Mouse (Mus musculus) right cerebral cortex, postnatal 25 days (tissue): ENCODE data around the gene Lyg1.
"Not testable (repeated sequence)": the region's sequence is repeated elsewhere in the genome, so short reads cannot be mapped to it uniquely, and the experiment has no call there.

Source experiments
- DNase-seq: peaks from one replicate; pipeline ENCODE4 v3.0.0; 2022

The Lyg1 gene

DNA sequence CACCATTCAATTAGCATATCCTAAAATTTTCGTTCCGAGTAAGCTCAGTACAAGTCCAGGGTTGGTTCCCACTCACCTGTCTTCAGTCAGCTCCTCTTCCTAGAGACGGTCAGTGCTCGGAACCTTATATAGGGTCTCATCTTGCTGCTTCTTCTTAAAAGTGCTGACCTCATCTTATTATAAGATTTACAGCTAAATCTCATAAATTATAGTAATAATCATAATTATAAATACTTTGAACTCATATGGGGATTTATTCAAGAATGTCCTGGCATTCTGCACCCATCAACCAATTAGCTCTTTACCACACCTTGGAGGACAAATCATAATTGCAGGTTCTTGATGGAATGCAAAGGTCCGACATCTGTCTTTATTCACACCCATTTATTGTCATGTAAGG, at the start of gene Lyg1:
Gene Lyg1 (minus strand): TSS at position 101 of the 400 bp plus-strand sequence.
- DNase-seq: no peak

DNA sequence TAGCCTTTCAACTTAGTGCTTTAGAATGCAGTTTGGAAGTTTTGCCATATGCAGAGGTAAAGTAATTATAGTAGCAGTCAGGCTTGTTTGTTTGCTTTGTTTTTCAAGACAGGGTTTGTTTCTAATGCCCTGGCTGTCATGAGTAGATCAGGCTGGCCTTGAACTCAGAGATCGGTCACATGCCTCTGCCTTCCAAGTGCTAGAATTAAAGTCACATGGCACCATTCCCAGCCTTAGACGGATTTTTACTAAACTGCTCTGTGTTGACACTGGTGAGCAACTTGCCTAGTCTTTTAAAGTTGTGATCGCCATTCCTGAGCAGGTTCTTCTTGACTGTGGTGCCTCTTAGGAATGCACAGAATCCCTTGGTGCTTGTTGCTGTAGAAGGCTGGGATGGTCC, 49.2 kb upstream of the Lyg1 start:
- DNase-seq: no peak

DNA sequence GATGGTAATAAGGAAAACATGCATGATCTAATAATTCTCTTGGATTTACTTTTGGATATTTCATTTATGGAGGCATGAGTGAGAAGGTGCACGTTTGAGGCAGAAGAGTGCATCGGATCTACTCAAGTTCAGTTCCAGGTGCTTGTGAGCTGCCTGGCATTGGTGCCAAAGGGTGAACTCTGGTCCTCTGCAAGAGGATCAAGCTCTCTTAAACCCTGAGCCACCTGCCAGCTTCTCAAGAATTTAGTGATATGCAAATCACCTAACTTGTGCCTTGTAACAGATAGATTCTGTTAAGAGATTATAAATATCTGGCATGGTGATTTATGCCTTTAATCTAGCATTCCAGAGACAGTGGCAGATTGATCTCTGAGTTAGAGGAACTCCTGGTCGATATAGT, 45.5 kb upstream of the Lyg1 start:
- DNase-seq: no peak

DNA sequence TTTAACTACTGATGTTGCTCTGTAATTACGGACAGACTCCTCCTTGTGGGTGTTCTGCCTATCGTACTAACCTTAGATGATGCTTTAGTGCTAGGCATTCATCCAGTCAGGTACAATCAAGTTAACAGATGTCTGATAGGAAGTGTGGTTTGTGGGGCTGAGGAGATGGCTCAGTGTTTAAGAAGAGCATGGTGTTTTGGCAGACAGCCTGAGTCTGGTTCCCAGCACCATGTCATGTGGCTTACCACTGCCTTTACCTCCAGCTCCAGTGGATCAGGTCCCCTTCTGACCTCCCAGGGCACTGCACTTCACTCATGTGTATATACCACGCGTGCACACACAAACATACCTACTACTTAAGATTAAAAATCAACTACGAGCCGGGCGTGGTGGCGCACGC, 44.4 kb upstream of the Lyg1 start:
- no peak for DNase-seq

DNA sequence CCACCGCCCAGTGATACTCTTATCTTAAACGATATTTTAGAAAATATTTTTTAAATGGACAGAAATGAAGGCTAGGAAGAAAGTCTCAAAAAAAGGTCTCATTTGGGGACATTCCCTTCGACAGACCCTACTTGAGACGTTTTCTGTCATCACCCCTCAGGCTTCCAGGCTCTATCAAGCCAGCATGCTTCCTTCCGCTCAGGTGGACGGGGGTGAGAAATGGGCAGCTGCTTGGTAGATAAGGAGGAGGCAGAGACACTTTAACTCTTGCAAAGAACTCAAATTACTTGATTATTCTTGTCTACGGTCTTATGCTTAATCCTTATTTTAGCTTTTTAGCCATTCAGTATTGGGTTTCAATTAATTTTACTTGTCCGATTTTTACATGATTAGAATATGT, 43.3 kb upstream of the Lyg1 start:
- no peak for DNase-seq

DNA sequence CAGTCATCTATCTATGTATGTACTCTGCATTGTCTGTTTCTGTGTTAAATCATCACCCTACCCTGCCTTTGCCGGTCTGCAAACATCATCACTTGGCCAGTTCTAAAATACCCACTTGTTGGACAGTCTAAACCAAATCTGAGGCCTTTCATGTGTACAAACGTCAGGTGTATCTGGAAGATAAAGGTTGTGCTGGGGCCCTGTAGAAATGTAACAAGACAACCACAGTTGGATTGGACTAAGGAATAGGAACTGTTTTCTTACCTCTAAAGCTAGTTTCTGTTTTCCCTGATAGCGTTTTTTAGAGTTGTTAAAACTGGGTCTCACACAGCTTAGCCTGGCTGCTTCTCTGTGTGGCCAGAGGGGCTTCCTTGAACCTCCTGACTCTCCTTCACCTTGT, 42.0 kb upstream of the Lyg1 start:
- DNase-seq: no peak

DNA sequence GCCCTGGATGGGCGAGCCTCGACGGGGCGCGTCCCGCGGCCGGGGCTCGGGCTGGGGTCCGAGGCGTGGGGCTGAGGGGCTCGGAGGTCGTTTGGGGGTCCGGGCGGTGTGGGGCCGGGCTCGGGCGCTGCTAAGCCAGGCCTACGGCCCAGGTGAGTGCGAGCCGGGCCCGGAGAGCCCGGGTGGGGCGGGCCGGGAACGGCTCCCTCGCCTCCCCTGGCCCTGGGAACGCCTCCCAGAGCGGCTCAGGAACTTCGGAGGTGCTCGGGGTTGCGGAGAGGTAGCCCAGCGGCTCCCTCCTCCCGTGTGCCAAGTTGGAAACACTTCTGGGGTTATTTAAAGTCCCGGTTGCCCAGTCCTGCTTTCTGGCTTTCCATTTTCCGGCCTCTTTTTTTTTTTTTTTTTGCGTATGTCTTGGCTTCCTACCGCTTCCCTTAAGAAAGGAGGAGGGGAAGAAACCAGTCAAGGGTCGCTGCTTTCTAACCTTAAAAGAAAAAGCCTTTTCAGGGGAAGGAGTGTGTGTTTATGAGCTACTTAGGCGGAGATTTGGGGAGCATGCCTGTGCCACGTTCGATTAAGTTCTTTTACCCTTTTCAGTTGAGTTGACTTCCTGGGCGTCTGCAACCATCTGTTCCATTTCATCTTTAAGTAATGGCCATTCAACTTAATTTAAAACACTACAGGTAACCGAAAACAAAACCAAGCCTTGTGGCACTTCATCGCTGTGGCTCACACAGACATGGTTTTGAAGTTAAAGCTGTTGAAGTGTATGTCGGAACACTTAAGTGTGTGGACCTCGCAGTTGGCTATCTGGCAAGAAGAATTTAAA, 41.0 kb upstream of the Lyg1 start:
- DNase-seq: no peak

DNA sequence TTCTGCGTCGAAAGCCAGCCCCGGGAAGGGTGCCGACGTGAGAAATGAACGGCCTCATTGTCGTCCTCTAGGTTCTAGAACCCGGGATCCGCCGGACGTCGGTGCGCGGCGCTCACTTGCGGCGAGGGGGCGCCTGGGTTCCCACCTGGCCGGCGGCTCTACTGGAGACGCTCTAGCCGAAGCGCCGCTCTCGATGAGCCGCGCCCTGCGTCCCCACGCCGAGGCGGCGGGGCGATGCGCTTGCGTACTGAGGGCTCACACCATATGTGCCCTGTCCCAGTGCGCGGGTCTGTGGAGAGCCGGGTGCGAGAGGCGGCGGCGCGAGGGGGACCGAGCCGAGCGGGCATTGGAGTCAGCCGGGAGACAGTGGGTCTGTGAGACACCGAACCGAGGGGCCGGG, 40.3 kb upstream of the Lyg1 start, which contains the start of the genes Txndc9 and Eif5b:
Gene Txndc9 (minus strand): TSS at position 27 of the 400 bp plus-strand sequence.
Gene Eif5b (plus strand): TSS at position 144 of the 400 bp plus-strand sequence.
- peak; percentile 97 for DNase-seq

DNA sequence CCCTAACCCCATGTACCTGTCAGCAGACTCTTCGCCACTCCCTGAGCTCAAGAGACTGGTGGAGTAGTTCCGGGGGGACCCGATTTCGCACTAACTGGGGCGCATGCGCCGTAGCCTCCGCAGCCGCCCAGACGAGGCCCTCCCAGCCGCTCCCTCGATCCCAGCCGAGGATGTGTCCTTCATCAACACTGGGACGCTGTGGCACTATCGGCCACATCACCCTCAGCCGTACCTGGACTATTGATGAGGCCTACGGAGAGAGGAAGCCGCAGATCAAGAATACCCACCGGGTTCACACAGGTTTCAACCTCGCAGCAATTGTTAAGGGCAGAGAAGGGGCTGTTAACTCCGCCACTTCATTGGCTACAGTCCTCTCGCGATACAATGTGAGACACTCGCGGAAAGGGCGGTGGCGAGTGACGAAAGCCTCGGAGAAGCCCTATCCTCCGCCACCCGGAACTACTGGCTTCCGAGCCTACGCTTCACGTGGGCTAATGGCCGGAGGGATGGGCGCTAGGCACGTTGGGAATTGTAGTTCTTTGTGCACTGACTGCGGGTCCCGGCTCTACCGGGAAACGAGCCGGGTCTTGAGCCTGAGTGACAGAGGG, 39.4 kb upstream of the Lyg1 start:
- peak; percentile 99 for DNase-seq

DNA sequence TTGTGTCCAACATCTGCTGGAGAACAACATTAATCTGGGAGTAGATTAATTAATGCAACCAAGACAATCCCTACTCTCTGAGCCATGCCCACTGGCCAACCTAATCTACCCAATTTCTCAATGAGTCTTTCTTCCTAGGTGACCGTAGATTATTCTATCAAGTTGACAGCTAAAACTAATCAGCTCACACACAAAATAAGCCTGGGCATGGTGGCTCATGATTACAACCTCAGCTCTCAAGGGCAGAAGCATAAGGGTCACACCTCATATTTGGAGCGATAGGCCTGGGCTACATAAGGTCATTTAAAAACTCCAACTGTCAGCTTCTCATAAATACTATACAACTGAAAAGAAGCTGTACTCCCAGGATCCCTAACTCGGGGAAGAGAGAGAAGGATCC, 38.7 kb upstream of the Lyg1 start:
- no peak for DNase-seq

DNA sequence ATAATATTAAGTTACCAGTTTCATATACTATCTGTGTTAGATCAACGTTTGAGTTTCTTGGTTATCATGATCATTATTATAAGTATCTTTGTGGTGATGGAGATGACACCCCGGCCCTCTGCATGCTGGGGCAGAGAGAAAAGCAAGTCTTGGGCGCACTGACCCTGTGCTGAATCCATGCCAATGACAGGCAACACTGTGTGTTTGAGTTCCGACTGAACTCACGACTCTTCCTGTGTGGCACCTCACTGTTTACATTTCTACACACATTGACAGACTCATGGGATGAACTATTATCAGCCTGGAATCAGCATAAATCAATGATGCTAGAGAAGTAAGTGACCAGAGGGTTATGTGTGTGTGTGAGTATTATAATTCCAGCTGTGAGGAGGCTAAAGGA, 30.3 kb upstream of the Lyg1 start:
- DNase-seq: no peak

DNA sequence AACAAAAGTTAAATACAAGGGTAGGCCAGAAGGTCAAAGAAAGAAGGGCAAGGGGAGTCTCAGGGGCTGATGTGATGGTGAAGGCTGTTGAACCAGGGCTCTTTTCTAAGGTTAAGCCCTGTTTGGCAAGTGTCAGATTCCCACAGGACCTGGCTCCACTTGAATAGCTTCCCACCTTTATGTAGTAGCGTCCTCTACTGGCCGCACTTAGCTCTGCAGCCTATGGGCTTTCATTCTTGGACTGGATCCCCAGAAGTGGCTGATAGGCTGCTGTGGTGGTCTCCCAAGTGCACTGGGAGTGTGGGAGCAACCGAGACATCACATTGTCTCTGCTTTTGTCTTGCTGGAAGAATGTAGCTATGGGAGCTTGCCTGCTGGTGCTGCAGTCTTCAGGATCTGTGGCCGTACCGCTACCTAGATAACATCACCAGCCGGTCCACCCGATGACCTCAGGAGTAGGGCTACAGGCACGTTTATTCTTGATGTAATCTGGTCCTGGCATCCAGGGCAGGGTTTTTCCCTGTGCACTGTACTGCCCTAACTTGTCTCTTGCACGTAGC, 28.3 kb upstream of the Lyg1 start:
- no peak for DNase-seq

DNA sequence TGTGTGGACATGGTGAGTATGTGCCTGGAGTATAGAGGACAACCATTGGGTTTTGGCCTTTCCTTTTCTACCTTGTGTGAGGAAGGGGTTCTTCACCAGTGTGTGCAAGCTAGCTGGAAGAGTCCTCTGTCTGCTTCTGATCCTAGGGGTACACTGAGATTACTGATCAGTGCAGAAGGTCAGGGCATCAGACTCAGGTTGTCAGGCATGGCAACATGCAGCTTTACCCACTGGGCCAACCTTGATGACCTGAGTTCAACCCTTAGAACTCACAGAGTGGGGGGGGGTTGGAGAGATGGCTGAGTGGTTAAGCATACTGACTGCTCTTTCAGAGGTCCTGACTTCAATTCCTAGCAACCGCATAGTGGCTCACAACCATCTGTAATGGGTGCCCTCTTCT, 26.8 kb upstream of the Lyg1 start:
- DNase-seq: no peak

DNA sequence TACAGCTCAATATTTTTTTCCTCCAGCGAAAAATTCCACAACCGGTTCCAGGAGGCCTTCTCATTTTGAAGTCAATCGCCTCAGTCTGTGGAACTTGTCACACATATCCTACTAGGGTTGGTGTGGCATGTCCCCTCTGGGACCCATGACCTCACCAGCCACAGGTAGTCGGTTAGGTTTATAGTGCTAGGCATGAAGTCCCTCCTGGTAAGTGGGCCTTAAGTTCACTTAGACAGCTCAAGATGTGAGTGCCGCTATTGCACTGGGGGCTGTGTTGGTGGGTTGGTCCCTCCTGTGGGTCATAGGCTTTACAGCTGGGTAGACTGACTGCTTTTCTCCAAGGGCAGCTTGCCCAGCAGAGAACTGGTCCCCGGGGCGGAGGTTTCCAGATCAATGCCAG, 19.7 kb upstream of the Lyg1 start:
- no peak for DNase-seq

DNA sequence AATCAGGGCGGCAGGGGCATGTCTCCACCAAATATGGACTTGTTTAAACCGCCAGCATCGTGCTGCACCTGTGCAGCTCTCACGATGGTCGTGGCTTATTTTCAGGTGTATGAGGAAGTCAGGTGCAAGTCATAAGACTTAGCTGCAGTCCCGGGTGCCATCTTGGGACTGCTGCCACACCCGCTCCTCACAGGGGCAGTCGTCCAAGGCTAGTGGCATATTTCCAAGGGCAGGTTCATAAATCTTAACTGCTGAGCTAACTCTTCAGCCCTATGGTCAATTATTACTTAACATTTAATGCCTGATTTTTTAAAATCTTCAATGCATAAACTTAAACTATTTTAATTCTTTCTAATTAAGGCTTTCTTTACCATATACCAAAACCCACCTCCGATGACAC, 19.1 kb upstream of the Lyg1 start:
- not testable (repeated sequence) for DNase-seq

DNA sequence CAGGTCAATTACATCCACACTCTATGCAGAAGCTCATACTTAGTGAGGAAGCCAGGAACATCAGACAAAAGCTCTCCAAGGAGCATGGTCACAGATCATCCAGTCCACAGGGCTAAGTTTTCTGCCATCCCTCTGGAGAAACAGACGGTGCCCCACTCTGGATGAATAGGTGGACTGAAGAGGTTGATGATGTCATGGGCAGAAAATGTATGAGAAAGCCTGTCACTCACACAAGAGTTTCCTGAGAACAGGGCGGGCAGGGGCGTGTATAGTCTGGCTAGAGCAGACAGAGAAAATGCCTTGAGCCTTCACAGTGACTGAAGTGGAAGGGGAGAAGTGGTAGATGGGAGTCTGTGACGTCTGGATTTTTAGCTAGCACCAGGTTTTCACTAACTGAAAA, 14.0 kb upstream of the Lyg1 start:
- no peak for DNase-seq

DNA sequence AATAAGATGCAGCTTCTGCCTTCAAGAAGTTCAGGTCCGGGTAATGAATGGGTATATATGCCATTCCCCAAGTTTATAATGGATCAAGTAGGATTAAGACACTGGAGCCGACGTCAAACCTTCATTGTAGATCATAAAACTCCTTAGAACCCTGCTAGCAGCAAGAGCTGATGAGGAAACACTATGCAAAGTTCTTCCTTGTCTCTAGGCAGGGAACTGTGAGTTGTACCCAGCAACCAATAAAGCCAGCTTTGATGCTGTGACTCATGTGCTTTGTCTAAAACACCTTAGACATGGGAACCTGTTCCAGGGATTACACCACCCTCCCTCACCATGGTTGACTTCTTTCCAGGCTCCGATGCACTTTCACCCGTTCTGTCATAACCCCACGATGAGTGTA, 11.2 kb upstream of the Lyg1 start:
- no peak for DNase-seq

DNA sequence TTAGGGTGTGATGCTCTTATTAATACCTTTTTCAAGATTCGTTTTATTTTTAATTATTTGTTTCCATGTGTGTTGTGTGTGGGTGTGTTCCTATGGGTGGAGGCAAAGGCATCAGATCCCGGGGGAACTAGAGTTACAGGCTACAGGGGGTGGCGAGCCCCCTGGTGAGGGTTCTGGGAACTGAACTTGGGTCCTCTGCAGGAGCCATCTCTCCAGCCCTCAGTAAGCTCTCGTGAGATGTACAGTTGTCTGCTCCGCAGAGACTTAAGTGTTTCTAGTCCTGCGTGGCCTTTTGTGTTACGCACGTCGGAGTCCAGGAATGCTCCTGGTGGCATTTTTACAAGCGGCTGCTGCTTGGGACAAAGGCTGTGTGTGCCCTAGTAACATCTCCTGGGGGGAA, 8.0 kb upstream of the Lyg1 start:
- no peak for DNase-seq

DNA sequence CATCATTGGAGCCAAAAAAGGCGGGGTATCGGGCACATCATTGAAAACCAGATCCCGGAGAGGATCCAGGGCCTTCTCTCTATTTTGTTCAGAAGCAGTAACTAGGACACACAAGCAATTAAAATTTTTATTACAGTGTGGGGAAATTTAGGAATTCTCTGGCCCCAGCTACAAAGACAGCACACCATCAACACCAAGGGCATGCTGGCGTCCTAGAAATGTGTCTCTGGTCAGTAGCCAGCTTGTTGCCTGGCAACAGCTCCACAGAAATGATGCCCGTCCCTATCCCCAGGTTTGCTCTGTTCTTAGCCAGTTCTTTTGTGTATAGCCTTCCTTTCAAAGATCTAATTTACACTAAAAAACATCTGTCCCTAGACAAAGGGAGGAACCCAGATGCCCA, 1.9 kb upstream of the Lyg1 start:
- DNase-seq: peak; percentile 13

DNA sequence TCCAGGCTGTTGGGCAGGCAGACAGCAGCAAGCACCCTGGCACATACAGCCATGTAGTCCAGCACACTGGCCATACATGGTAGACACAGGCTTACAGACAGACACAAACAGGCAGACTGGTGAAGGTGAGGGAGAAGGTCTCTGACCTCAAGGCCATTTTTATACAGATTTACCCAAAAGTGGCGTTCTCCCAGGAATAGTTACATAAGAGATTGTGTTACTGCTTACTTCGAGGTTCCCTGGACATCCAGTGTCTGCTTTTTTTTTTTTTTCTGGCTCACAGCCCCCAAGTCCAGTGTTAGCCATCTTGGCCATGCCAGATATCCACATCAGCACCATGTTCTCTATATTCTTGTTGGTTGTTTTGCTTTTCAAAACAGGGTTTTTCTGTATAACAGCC, 957 bp upstream of the Lyg1 start:
- DNase-seq: no peak

DNA sequence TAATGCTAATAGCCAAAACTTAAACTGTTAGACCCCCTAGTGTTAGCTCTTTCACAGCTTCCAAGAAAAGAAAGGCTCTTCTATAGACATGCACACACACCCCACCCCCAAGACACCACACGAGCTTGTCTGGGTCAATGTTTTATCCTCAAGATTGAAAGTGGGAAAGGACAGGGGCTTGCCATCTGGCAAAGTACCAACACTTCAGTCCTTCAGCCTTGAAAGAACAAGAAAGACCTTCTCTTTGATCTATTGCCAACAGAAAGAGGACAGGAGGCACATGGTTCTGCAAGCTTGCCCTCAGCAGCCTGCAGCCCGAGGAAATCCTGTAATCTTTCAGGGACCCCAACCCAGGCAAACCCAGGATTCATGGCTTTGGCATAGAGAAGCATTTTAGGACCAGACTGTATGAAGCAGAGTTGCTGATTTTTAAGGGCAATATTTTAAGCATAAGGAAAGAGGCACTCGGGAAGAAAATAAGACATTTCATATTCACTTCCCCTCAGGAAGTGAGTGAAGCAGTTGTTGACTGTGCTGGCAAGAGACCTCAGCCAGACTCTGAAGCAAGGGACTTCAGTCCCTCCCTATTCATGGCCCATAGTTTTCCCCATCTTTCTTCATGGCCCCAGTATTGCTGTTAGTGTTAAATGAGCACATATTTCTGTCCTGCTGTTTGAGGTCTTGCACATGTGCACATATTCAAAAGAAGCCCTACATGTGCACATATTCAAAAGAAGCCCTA, 698 bp downstream of the Lyg1 start:
- DNase-seq: no peak

DNA sequence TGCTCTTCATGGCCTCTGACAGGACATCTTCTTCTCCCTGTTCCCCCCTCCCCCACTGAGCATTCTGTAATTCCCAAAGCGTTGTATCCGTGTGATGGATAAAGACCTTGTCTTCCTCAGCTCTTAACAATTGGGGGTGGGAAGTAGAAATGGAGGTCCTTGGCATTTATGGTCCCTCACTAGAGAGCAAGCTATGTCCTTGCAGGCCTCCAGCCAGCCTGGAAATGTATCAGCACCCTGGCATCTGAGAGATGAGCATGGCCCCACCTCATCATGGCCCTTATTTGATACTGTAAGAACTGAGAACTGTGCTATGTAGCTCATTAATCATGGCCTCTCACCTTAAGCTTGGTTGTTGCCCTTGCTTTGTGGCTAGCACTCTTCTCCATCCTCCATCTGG, 2.3 kb downstream of the Lyg1 start:
- no peak for DNase-seq

DNA sequence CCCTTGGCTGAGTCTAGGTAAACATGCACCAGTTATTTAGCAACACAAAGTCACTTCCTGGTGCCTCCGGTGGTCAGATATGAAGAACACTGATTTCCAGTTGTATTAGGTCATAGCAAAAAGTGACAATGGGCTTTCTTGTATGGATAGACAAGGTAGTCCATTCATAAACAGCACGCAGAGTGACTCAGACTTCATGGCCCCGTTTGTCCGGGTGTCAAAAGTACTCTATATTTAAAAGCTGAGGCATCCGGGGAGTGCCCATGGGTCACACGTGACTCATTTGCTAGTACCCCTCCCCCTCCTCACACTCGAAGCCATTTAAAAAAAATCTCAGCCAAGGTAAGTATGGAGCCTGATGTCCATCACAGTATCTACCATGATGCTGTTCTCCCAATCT, 2.8 kb downstream of the Lyg1 start:
- no peak for DNase-seq

DNA sequence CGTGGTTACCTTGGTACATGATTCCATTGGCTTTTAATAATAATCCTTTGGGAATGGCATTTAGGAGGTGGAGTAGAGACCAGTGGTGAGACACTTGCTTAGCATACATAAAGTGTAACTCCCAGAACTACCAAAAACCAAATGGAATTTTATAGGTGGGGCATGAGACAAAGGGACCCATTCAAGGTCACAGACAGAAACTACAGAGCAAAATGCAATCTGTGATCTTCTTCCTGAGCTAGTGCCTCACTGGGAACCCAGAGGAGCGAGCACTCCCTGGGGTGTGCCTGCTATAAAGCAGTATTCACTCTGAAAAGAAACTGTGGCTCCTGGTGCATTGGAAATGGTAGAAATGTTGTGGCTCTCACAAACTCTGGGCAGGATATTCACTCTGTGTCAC, 8.7 kb downstream of the Lyg1 start:
- DNase-seq: no peak
